Mouse (Mus musculus) bone marrow, adult 2 months (tissue): Measurements from ENCODE around the gene Thnsl1. TPM values are rescaled to one million over a fixed set of nuclear protein-coding genes. Genes with fewer than 3 reads are reported as not detected.

Source experiments
- H3K27ac ChIP-seq: fragments of 200-500 bp; 2 replicates; pipeline ENCODE4 v1.5.1; 2012; ENCODE audit warnings: low read depth, mild to moderate bottlenecking, control low read depth, inconsistent platforms, low read length; ENCODE audit not compliant: control insufficient read depth, poor library complexity, insufficient read depth
- H3K4me1 ChIP-seq: fragments of 200-500 bp; 2 replicates; pipeline ENCODE4 v1.6.1; 2011; ENCODE audit warnings: low read length; ENCODE audit not compliant: control insufficient read depth, insufficient read depth
- H3K4me3 ChIP-seq: fragments of 200-500 bp; replicated peaks from 2 replicates; pipeline ENCODE3; 2011; ENCODE audit warnings: mild to moderate bottlenecking, low read depth, low read length, control low read depth; ENCODE audit not compliant: control insufficient read depth
- CTCF ChIP-seq: fragments of 200-500 bp; IDR thresholded peaks from 2 replicates; pipeline ENCODE4 v1.5.1; 2011; ENCODE audit warnings: low read length, control low read depth; ENCODE audit not compliant: control insufficient read depth, insufficient read depth
- POLR2A ChIP-seq: fragments of 200-500 bp; IDR thresholded peaks from 2 replicates; pipeline ENCODE4 v1.6.1; 2011; ENCODE audit warnings: low read depth, mild to moderate bottlenecking, control low read depth, low read length, borderline replicate concordance; ENCODE audit not compliant: control insufficient read depth
- WGBS: fragments of 180-500 bp; shearing (Covaris S2); methylation state at CpG from one replicate; pipeline ENCODE4 v1.1.7; 2018; 5-methylcytosine and 5-hydroxymethylcytosine counted together
- polyA plus RNA-seq: library from polyadenylated mRNA; stranded (reverse); fragments of >200 nt; gene quantifications from 2 replicates; pipeline ENCODE4 v1.2.4, GENCODE M21; 2011; ENCODE audit warnings: low replicate concordance; ENCODE audit not compliant: missing spikeins, insufficient read depth, insufficient read length

Thnsl1 gene
- polyA plus RNA-seq: 0.85 and 0.90 TPM in 2 replicates

- Histone ChIP-seq H3K27ac (peak within 1 kb of the TSS; percentile 1; the same call in 1 of the 2 replicates), H3K4me1 (no peaks in the 10 kb centered on the region; the same call in 1 of the 2 replicates), H3K4me3 (peak within 1 kb of the TSS; percentile 80)
- TF ChIP-seq CTCF (no peak), POLR2A (peak; percentile 71; the same call in 1 of the 2 replicates)
- WGBS: under 1% methylated on average over 43 of the region's 43 CpGs
Measured at GRCm38 (mm10) chr2:21204912-21205830, at the start of gene Thnsl1, which contains the start of gene Enkur. Thnsl1 (plus strand) TSS chr2:21205724. Enkur (minus strand) TSS chr2:21205365.

GRCm38 (mm10) chr2:21164296-21164695 is 41.2 kb upstream of the Thnsl1 start:
- Histone ChIP-seq H3K4me3 (no peak overlapping the region), H3K4me1 (no peaks in the 10 kb centered on the region), H3K27ac (no peak overlapping the region)
- 74% methylated on average over 8 of the region's 8 CpGs for WGBS
- no peak for TF ChIP-seq CTCF
- TF ChIP-seq POLR2A: no peak

- Histone ChIP-seq H3K27ac (no peak overlapping the region), H3K4me1 (no peaks in the 10 kb centered on the region), H3K4me3 (no peak overlapping the region)
- 93% methylated on average over 1 of the region's 1 CpGs for WGBS
- no peak for TF ChIP-seq POLR2A
Measured at GRCm38 (mm10) chr2:21167916-21168315, 37.6 kb upstream of the Thnsl1 start.

- Histone ChIP-seq H3K27ac (no peak overlapping the region), H3K4me1 (no peaks in the 10 kb centered on the region), H3K4me3 (no peak overlapping the region)
- no peak for TF ChIP-seq CTCF
- TF ChIP-seq POLR2A: no peak
- WGBS: 59% methylated on average over 3 of the region's 3 CpGs
Measured at GRCm38 (mm10) chr2:21172797-21173196, 32.7 kb upstream of the Thnsl1 start.

- H3K4me3 ChIP-seq: no peak overlapping the region
- no peaks in the 10 kb centered on the region for H3K4me1 ChIP-seq
- H3K27ac ChIP-seq: no peak overlapping the region
- TF ChIP-seq POLR2A (no peak), CTCF (no peak)
- WGBS: 26% methylated on average over 5 of the region's 5 CpGs
Measured at GRCm38 (mm10) chr2:21179136-21179535, 26.4 kb upstream of the Thnsl1 start.

- Histone ChIP-seq H3K4me3 (no peak overlapping the region), H3K4me1 (no peaks in the 10 kb centered on the region; the same call in 1 of the 2 replicates), H3K27ac (no peak overlapping the region)
- no peak for TF ChIP-seq CTCF
- TF ChIP-seq POLR2A: no peak
- WGBS: 28% methylated on average over 1 of the region's 1 CpGs
Measured at GRCm38 (mm10) chr2:21182811-21183210, 22.7 kb upstream of the Thnsl1 start.

GRCm38 (mm10) chr2:21187576-21187975 is 17.9 kb upstream of the Thnsl1 start:
- no peak overlapping the region for H3K27ac ChIP-seq
- H3K4me1 ChIP-seq: no peaks in the 10 kb centered on the region; the same call in 1 of the 2 replicates
- 32% methylated on average over 7 of the region's 7 CpGs for WGBS
- no peak overlapping the region for H3K4me3 ChIP-seq
- TF ChIP-seq CTCF (peak; percentile 74), POLR2A (no peak)

- 63% methylated on average over 4 of the region's 4 CpGs for WGBS
- Histone ChIP-seq H3K27ac (no peak overlapping the region), H3K4me1 (no peaks in the 10 kb centered on the region; the same call in 1 of the 2 replicates), H3K4me3 (no peak overlapping the region)
- TF ChIP-seq POLR2A: no peak
- no peak for TF ChIP-seq CTCF
Measured at GRCm38 (mm10) chr2:21188610-21189009, 16.9 kb upstream of the Thnsl1 start.
